Mouse (Mus musculus) spleen, postnatal 0 days (tissue): Measurements from ENCODE around the gene Lkaaear1. TPM values are rescaled to one million over a fixed set of nuclear protein-coding genes. Genes with fewer than 3 reads are reported as not detected.

Experiments used
- polyA plus RNA-seq: library from polyadenylated mRNA; unstranded; fragments of >200 nt; fragmentation: Nextera tagmentation; extraction: Ambion mirVana; gene quantifications from 2 replicates; pipeline ENCODE4 v1.2.1, GENCODE M21; 2015

Gene Lkaaear1
- polyA plus RNA-seq, result not detected in 2 replicates

GRCm38 (mm10) chr2:181698241-181698640 lies at the start of gene Lkaaear1:
Gene Lkaaear1 (minus strand): TSS chr2:181698442.

GRCm38 (mm10) chr2:181714903-181715326 lies 16.7 kb upstream of the Lkaaear1 start, which contains the start of gene Oprl1:
Gene Oprl1 (plus strand): TSS chr2:181715016.

GRCm38 (mm10) chr2:181693339-181694280 lies 4.6 kb downstream of the Lkaaear1 start, which contains the start of gene Rgs19:
Gene Rgs19 (minus strand): TSS chr2:181693977.

GRCm38 (mm10) chr2:181679951-181680715 lies 18.1 kb downstream of the Lkaaear1 start, which contains the start of gene Tcea2:
Gene Tcea2 (plus strand): TSS chr2:181680310.

GRCm38 (mm10) chr2:181671326-181671725 lies 26.9 kb downstream of the Lkaaear1 start, which contains the start of gene Sox18:
Gene Sox18 (minus strand): TSS chr2:181671640.

GRCm38 (mm10) chr2:181656734-181657133 lies 41.5 kb downstream of the Lkaaear1 start, which contains the start of gene Gm29797:
Gene Gm29797 (plus strand): TSS chr2:181657034.

Other genes with a start within 250 kb of the Lkaaear1 start
- 12.2 and 14.3 TPM in 2 replicates for gene Zbtb46, start 239.0 kb downstream of the Lkaaear1 start, polyA plus RNA-seq
- gene Abhd16b, start 205.2 kb downstream of the Lkaaear1 start, polyA plus RNA-seq, result not detected in 2 replicates
- 90.7 and 93.3 TPM in 2 replicates for gene Tpd52l2, start 201.3 kb downstream of the Lkaaear1 start, polyA plus RNA-seq
- gene Dnajc5, start 178.0 kb downstream of the Lkaaear1 start, polyA plus RNA-seq, result 33.9 and 40.6 TPM in 2 replicates
- gene Uckl1, start 113.5 kb downstream of the Lkaaear1 start, polyA plus RNA-seq, result 32.3 and 39.7 TPM in 2 replicates
- gene Prpf6, start 106.6 kb downstream of the Lkaaear1 start, polyA plus RNA-seq, result 27.6 and 28.9 TPM in 2 replicates
- 11.9 and 15.4 TPM in 2 replicates for gene Zfp512b, start 105.6 kb downstream of the Lkaaear1 start, polyA plus RNA-seq
- gene Samd10, start 99.2 kb downstream of the Lkaaear1 start, polyA plus RNA-seq, result 2.8 and 4.7 TPM in 2 replicates
- not detected in 2 replicates for gene Gm29797, start 41.4 kb downstream of the Lkaaear1 start, polyA plus RNA-seq
- 29.9 and 46.0 TPM in 2 replicates for gene Sox18, start 26.8 kb downstream of the Lkaaear1 start, polyA plus RNA-seq
- gene Tcea2, start 18.1 kb downstream of the Lkaaear1 start, polyA plus RNA-seq, result 6.8 and 9.7 TPM in 2 replicates
- gene Rgs19, start 4.5 kb downstream of the Lkaaear1 start, polyA plus RNA-seq, result 38.9 and 53.5 TPM in 2 replicates
- 0.11 and 0.12 TPM in 2 replicates for gene Oprl1, start 16.6 kb upstream of the Lkaaear1 start, polyA plus RNA-seq
- gene Myt1, start 64.9 kb upstream of the Lkaaear1 start, polyA plus RNA-seq, result not detected in 2 replicates
- 22.4 and 25.3 TPM in 2 replicates for gene Pcmtd2, start 139.4 kb upstream of the Lkaaear1 start, polyA plus RNA-seq
- 36.8 and 38.4 TPM in 2 replicates for gene Polr3k, start 165.9 kb upstream of the Lkaaear1 start, polyA plus RNA-seq